8 mouse cellular contexts compared by ENCODE assay signal in genomic region chr12:70062114-70062513, GRCm38 (mm10). TPM values are rescaled to one million over a fixed set of nuclear protein-coding genes. Genes with fewer than 3 reads are reported as not detected.
DNase-seq lines count a peak whose midpoint lies in the region; ATAC-seq and TF ChIP-seq lines count a peak whose summit lies in the region.

No protein-coding gene starts in this region.

- no peak overlapping the region for H3K4me3 ChIP-seq in forebrain, postnatal 0 days (ENCODE audit: low read depth, low read length)
- H3K4me3 ChIP-seq in limb, embryonic 14.5 days (replicated peaks; ENCODE audit: low read length): no peak overlapping the region

- H3K9me3 ChIP-seq in forebrain, postnatal 0 days (ENCODE audit: low read length): no peaks in the 10 kb centered on the region
- no peaks in the 10 kb centered on the region for H3K9me3 ChIP-seq in limb, embryonic 14.5 days (ENCODE audit: control insufficient read depth, low read length)

- peak; percentile 36 to 80 for DNase-seq in heart, adult 18-20 months
- DNase-seq in heart, postnatal 25 days (ENCODE audit: low spot score): no peak
- peak; percentile 72 for DNase-seq in testis, postnatal 10 days (ENCODE audit: low spot score)
- no peak for DNase-seq in testis, postnatal 14 days (ENCODE audit: low spot score)
- peak; percentile 62 for DNase-seq in cerebellum, adult 9-10 months
- DNase-seq in forebrain, postnatal 0 days: peak; percentile 79
- peak; percentile 80 for DNase-seq in limb, embryonic 14.5 days (ENCODE audit: low spot score)
- DNase-seq in retina, postnatal 1 day: peak; percentile 69

- peaks cover 23% of the 10 kb centered on the region for H3K36me3 ChIP-seq in forebrain, postnatal 0 days (ENCODE audit: insufficient read depth)
- peaks cover 6% of the 10 kb centered on the region for H3K36me3 ChIP-seq in limb, embryonic 14.5 days (ENCODE audit: control insufficient read depth, insufficient read depth, low read length)

- peak; percentile 84 for TF ChIP-seq CTCF in forebrain, postnatal 0 days (IDR thresholded peaks at IDR 0.05; ENCODE audit: low read depth)

- no peak for TF ChIP-seq POLR2A in limb, embryonic 14.5 days (IDR thresholded peaks at IDR 0.05; ENCODE audit: borderline replicate concordance, extremely low read depth, insufficient read depth, insufficient read length)

- no peak overlapping the region for H3K27ac ChIP-seq in forebrain, postnatal 0 days (ENCODE audit: low read depth, low read length)
- H3K27ac ChIP-seq in limb, embryonic 14.5 days (replicated peaks; ENCODE audit: low read depth, low read length): no peak overlapping the region

- H3K27me3 ChIP-seq in forebrain, postnatal 0 days (ENCODE audit: insufficient read depth, low read length): no peaks in the 10 kb centered on the region
- H3K27me3 ChIP-seq in limb, embryonic 14.5 days (ENCODE audit: control insufficient read depth, insufficient read depth, low read length): no peaks in the 10 kb centered on the region

- no peaks in the 10 kb centered on the region for H3K4me1 ChIP-seq in forebrain, postnatal 0 days (ENCODE audit: insufficient read depth)
- H3K4me1 ChIP-seq in limb, embryonic 14.5 days (ENCODE audit: control insufficient read depth, insufficient read depth, low read length): peaks cover 9% of the 10 kb centered on the region; the same call in 1 of the 2 replicates

- H3K4me2 ChIP-seq in forebrain, postnatal 0 days (ENCODE audit: low read depth): no peak overlapping the region
- H3K4me2 ChIP-seq in limb, embryonic 14.5 days (replicated peaks; ENCODE audit: low read depth, low read length, severe bottlenecking): no peak overlapping the region

- intact Hi-C loops in heart, postnatal 25 days (cut with DNase I): loop anchor here (2.0 to 5.0 kb wide), 5 partner anchors 75 to 325 kb away; partner anchors contain the start of gene Sav1

- H3K9ac ChIP-seq in forebrain, postnatal 0 days: no peak overlapping the region
- no peak overlapping the region for H3K9ac ChIP-seq in limb, embryonic 14.5 days (ENCODE audit: low read depth, low read length, severe bottlenecking)

- peak; percentile 62; the same call in 1 of the 2 replicates for ATAC-seq in forebrain, postnatal 0 days
- ATAC-seq in limb, embryonic 14.5 days (ENCODE audit: low FRiP score, low read depth): no peak

- 32% methylated on average over 3 of the region's 3 CpGs for WGBS in forebrain, postnatal 0 days
- WGBS in limb, embryonic 14.5 days: 28% methylated on average over 3 of the region's 3 CpGs

RNA-seq across cellular contexts. Expression of gene Nin, which starts 51.4 kb away (rescaled TPM):
- total RNA-seq in heart, adult 18-20 months (2021): 10 to 100 TPM; 14.2 to 18.8 TPM
- 10 to 100 TPM; 17.2 to 18.2 TPM for total RNA-seq in heart, postnatal 25 days (2021)
- total RNA-seq in forebrain, postnatal 0 days (2014; rRNA removed): 28.4 and 36.9 TPM in 2 replicates
- 5.6 and 8.5 TPM in 2 replicates for polyA plus RNA-seq in forebrain, postnatal 0 days (2015; fragmentation: Nextera tagmentation; extraction: Ambion mirVana)
- polyA plus RNA-seq in limb, embryonic 14.5 days (2012; rRNA removed): 14.3 and 16.9 TPM in 2 replicates
- polyA plus RNA-seq in limb, embryonic 14.5 days (2014; fragmentation: Nextera tagmentation; extraction: Ambion mirVana): 13.7 and 16.1 TPM in 2 replicates

Comparison
In these comparisons a context has a peak if more than half of its experiments do, and no peak if none do; other contexts are left out.
1. DNase-seq: peak in heart, adult 18-20 months (2 of 2), testis, postnatal 10 days (single experiment), cerebellum, adult 9-10 months (single experiment), forebrain, postnatal 0 days (single experiment), limb, embryonic 14.5 days (single experiment) and retina, postnatal 1 day (single experiment); none in heart, postnatal 25 days (single experiment) and testis, postnatal 14 days (single experiment).